Mouse (Mus musculus): Measurements from ENCODE around the gene Olfr9. TPM values are rescaled to one million over a fixed set of nuclear protein-coding genes. Genes with fewer than 3 reads are reported as not detected.
A peak's percentile ranks its signal among the peaks of the same experiment; 100 is the strongest.

The Olfr9 gene
- polyA plus RNA-seq, 1 experiment from 2014 or later = not detected

- H3K27ac ChIP-seq (replicated peaks) = no peak overlapping the region
- DNase-seq (ENCODE audit: low spot score) = no peak
These were observed 34.1 kb downstream of the Olfr9 start for GRCm38 (mm10) chr10:129023319-129023718.

GRCm38 (mm10) chr10:129026018-129026662 lies 36.9 kb downstream of the Olfr9 start:
- Histone ChIP-seq H3K4me3 (no peak overlapping the region), H3K4me1 (no peaks in the 10 kb centered on the region), H3K9me3 (replicated peaks) (no peaks in the 10 kb centered on the region), H3K36me3 (no peaks in the 10 kb centered on the region), H3K27ac (replicated peaks) (no peak overlapping the region), H3K27me3 (ENCODE audit: low read depth, poor library complexity, severe bottlenecking) (no peaks in the 10 kb centered on the region)
- WGBS = 69% methylated on average over 3 of the region's 3 CpGs
- DNase-seq (ENCODE audit: low spot score) = peak; percentile 41

More at GRCm38 (mm10) chr10:129023319-129023718, 34.1 kb downstream of the Olfr9 start:
- Histone ChIP-seq H3K4me1 (no peaks in the 10 kb centered on the region), H3K9me3 (replicated peaks) (no peaks in the 10 kb centered on the region), H3K36me3 (no peaks in the 10 kb centered on the region), H3K4me3 (no peak overlapping the region), H3K27me3 (ENCODE audit: low read depth, poor library complexity, severe bottlenecking) (no peaks in the 10 kb centered on the region)

- WGBS = 77% methylated on average over 2 of the region's 2 CpGs
- no peaks in the 10 kb centered on the region for H3K9me3 ChIP-seq (replicated peaks)
- no peaks in the 10 kb centered on the region for H3K4me1 ChIP-seq
- H3K4me3 ChIP-seq = no peak overlapping the region
- no peak overlapping the region for H3K27ac ChIP-seq (replicated peaks)
- H3K36me3 ChIP-seq = no peaks in the 10 kb centered on the region
- H3K27me3 ChIP-seq (ENCODE audit: low read depth, poor library complexity, severe bottlenecking) = no peaks in the 10 kb centered on the region
- no peak for DNase-seq (ENCODE audit: low spot score)
These were observed 39.1 kb downstream of the Olfr9 start for GRCm38 (mm10) chr10:129028343-129028742.

GRCm38 (mm10) chr10:129039796-129040195 lies 50.6 kb downstream of the Olfr9 start, which contains the start of gene Olfr764-ps1:
Gene Olfr764-ps1 (minus strand): TSS chr10:129039896.
- Histone ChIP-seq H3K4me1 (no peaks in the 10 kb centered on the region), H3K4me3 (no peak within 1 kb of the TSS), H3K36me3 (no peaks in the 10 kb centered on the region), H3K27me3 (ENCODE audit: low read depth, poor library complexity, severe bottlenecking) (no peaks in the 10 kb centered on the region), H3K9me3 (replicated peaks) (no peaks in the 10 kb centered on the region), H3K27ac (replicated peaks) (no peak within 1 kb of the TSS)
- WGBS = 78% methylated on average over 3 of the region's 3 CpGs
- DNase-seq (ENCODE audit: low spot score) = no peak

Other genes starting within 250 kb of the Olfr9 start
- 3.7 and 4.7 TPM in 2 replicates for gene Dgka, start 244.6 kb upstream of the Olfr9 start, polyA plus RNA-seq (2016; fragmentation: Nextera tagmentation; extraction: Ambion mirVana)
- 56.6 and 59.1 TPM in 2 replicates for gene Pym1, start 241.5 kb upstream of the Olfr9 start, polyA plus RNA-seq (2016; fragmentation: Nextera tagmentation; extraction: Ambion mirVana)
- gene Mmp19, start 198.5 kb upstream of the Olfr9 start, polyA plus RNA-seq (2016; fragmentation: Nextera tagmentation; extraction: Ambion mirVana) = 0.44 and 0.66 TPM in 2 replicates
- 50.7 and 57.8 TPM in 2 replicates for gene Dnajc14, start 185.4 kb upstream of the Olfr9 start, polyA plus RNA-seq (2016; fragmentation: Nextera tagmentation; extraction: Ambion mirVana)
- gene Tmem198b, start 185.1 kb upstream of the Olfr9 start, polyA plus RNA-seq (2016; fragmentation: Nextera tagmentation; extraction: Ambion mirVana) = 22.1 and 24.3 TPM in 2 replicates
- gene Sarnp, start 172.1 kb upstream of the Olfr9 start, polyA plus RNA-seq (2016; fragmentation: Nextera tagmentation; extraction: Ambion mirVana) = 260 and 264 TPM in 2 replicates
- 82.0 and 100 TPM in 2 replicates for gene Ormdl2, start 167.8 kb upstream of the Olfr9 start, polyA plus RNA-seq (2016; fragmentation: Nextera tagmentation; extraction: Ambion mirVana)
- 9.5 and 10.5 TPM in 2 replicates for gene Gdf11, start 97.7 kb upstream of the Olfr9 start, polyA plus RNA-seq (2016; fragmentation: Nextera tagmentation; extraction: Ambion mirVana)
- 195 and 196 TPM in 2 replicates for gene Cd63, start 88.4 kb upstream of the Olfr9 start, polyA plus RNA-seq (2016; fragmentation: Nextera tagmentation; extraction: Ambion mirVana)
- gene Rdh5, start 66.5 kb upstream of the Olfr9 start, polyA plus RNA-seq (2016; fragmentation: Nextera tagmentation; extraction: Ambion mirVana) = 13.3 and 14.9 TPM in 2 replicates
- gene Bloc1s1, start 65.4 kb upstream of the Olfr9 start, polyA plus RNA-seq (2016; fragmentation: Nextera tagmentation; extraction: Ambion mirVana) = 216 and 236 TPM in 2 replicates
- gene Itga7, start 55.6 kb upstream of the Olfr9 start, polyA plus RNA-seq (2016; fragmentation: Nextera tagmentation; extraction: Ambion mirVana) = 1.7 and 1.9 TPM in 2 replicates
- not detected in 2 replicates for gene Mettl7b, start 28.4 kb upstream of the Olfr9 start, polyA plus RNA-seq (2016; fragmentation: Nextera tagmentation; extraction: Ambion mirVana)
- not detected in 2 replicates for gene Olfr763, start 21.4 kb downstream of the Olfr9 start, polyA plus RNA-seq (2016; fragmentation: Nextera tagmentation; extraction: Ambion mirVana)
- not detected in 2 replicates for gene Olfr764-ps1, start 50.5 kb downstream of the Olfr9 start, polyA plus RNA-seq (2016; fragmentation: Nextera tagmentation; extraction: Ambion mirVana)
- not detected in 2 replicates for gene Olfr765, start 60.6 kb downstream of the Olfr9 start, polyA plus RNA-seq (2016; fragmentation: Nextera tagmentation; extraction: Ambion mirVana)
- not detected in 2 replicates for gene Olfr766-ps1, start 79.5 kb downstream of the Olfr9 start, polyA plus RNA-seq (2016; fragmentation: Nextera tagmentation; extraction: Ambion mirVana)
- not detected in 2 replicates for gene Olfr767, start 93.5 kb downstream of the Olfr9 start, polyA plus RNA-seq (2016; fragmentation: Nextera tagmentation; extraction: Ambion mirVana)
- not detected in 2 replicates for gene Olfr768, start 109.9 kb downstream of the Olfr9 start, polyA plus RNA-seq (2016; fragmentation: Nextera tagmentation; extraction: Ambion mirVana)
- not detected in 2 replicates for gene Olfr769, start 128.4 kb downstream of the Olfr9 start, polyA plus RNA-seq (2016; fragmentation: Nextera tagmentation; extraction: Ambion mirVana)
- gene Olfr770, start 149.6 kb downstream of the Olfr9 start, polyA plus RNA-seq (2016; fragmentation: Nextera tagmentation; extraction: Ambion mirVana) = not detected in 2 replicates
- gene Olfr771, start 175.3 kb downstream of the Olfr9 start, polyA plus RNA-seq (2016; fragmentation: Nextera tagmentation; extraction: Ambion mirVana) = not detected in 2 replicates
- gene Olfr772, start 188.5 kb downstream of the Olfr9 start, polyA plus RNA-seq (2016; fragmentation: Nextera tagmentation; extraction: Ambion mirVana) = not detected in 2 replicates
- gene Olfr773, start 198.0 kb downstream of the Olfr9 start, polyA plus RNA-seq (2016; fragmentation: Nextera tagmentation; extraction: Ambion mirVana) = not detected in 2 replicates
- not detected in 2 replicates for gene Olfr774, start 246.8 kb downstream of the Olfr9 start, polyA plus RNA-seq (2016; fragmentation: Nextera tagmentation; extraction: Ambion mirVana)

Measured in midbrain, embryonic 10.5 days (tissue).